Mouse (Mus musculus): Measurements from ENCODE around the gene Thbs3.

GRCm38 (mm10) chr3:89238494-89238893, 23.5 kb downstream of the Thbs3 start:
- TF ChIP-seq POLR2A (IDR thresholded peaks at IDR 0.05; ENCODE audit: borderline replicate concordance, low read depth, low read length) (no peak), CTCF (IDR thresholded peaks at IDR 0.05; ENCODE audit: low read depth, low read length) (no peak)

All from bone marrow macrophage, adult 2 months (primary cell).